Mouse (Mus musculus): Measurements from ENCODE around the gene Kif17.

GRCm38 (mm10) chr4:138310311-138310910, 60.2 kb downstream of the Kif17 start:
- TF ChIP-seq MAFK (IDR thresholded peaks at IDR 0.05; ENCODE audit: borderline replicate concordance, low read depth, low read length) (no peak), CTCF (IDR thresholded peaks at IDR 0.05 in 2 of 3, conservative IDR thresholded peaks at IDR 0.05 in 1 of 3; ENCODE audit: control insufficient read depth in 1 of 3, insufficient read depth in 1 of 3, low read depth in 2 of 3, low read length in 3 of 3, poor library complexity in 1 of 3, severe bottlenecking in 1 of 3) (no peak), NRF1 (IDR thresholded peaks at IDR 0.05; ENCODE audit: insufficient read depth, low read depth, low read length, poor library complexity, severe bottlenecking) (no peak), POLR2A (IDR thresholded peaks at IDR 0.05; ENCODE audit: control insufficient read depth in 1 of 2, insufficient read depth in 1 of 2, low read depth in 1 of 2, low read length in 2 of 2, poor library complexity in 1 of 2) (no peak)

Measured in MEL (cell line).